Mouse (Mus musculus): Measurements from ENCODE around the gene Unc119b.
"Not testable (repeated sequence)": the region's sequence is repeated elsewhere in the genome, so short reads cannot be mapped to it uniquely, and the experiment has no call there.

Unc119b gene

DNA sequence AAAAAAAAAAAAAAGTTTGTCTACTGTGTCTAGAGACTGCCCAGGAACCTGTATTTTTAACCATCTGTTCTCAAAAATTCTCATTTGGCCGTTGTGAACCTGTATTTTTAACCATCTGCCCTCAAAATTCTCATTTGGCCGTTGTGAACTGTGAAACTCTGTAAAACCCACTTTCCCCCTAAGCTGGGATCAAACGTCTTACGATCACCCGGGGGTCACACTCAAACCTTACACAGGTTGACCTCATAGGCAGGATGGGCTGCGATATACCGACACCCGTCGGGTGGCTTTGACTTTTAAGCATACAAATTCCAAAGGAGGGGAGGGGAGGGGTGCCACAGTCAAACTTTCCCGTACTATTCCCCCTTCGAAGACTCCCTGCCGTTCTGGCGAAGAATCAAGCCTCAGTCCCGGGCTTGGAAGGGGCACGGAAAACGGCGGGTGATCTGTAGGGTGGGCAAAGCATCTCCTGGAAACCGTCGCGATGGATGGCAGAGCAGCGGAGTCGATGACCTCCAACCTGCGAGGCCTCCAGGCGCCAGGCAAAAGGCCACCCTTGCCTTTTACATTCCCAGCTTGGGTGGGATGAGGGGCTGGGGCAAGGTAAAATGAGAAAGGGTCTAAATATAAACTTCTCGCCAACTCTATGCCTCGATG lies 22.3 kb upstream of the Unc119b start:
- peak; percentile 31 to 44 for DNase-seq

DNA sequence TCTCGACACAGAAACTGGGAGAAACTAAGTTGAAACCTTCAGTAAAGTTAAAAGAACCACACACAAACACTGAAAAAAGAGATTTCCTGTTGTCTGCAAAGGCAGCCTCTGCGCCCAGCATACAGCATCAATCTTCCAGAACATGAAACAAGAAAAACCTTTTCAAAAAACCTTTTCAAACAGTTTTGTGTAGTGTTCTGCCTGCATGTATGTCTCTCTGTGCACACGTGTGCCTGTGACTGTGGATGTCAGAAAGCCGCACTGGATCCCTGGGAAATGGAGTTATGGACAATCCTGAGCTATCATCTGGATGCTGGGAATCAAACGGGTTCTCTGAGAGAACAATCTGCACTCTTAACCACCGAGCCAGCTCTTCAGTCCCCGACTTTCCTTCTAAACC lies 21.6 kb upstream of the Unc119b start:
- DNase-seq = no peak

DNA sequence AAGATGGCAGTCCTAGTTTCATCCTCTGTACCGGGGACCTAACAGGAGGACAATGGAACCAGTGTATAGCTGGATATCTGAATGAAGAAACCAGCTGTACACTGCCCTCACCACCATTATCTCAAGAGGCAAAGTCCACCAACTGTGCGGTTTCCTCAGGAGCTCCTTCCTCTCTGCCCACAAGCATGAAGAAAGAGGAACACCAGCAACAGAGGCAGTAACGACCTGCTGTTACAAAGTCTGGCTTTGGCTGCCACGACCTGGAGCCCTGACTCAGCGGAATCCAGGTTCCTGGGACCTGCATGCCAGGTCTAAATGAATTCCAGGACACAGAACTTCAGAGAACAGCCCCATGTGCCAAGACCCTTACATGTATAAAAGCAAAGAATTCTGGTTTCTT lies 21.1 kb upstream of the Unc119b start:
- DNase-seq = peak in 1 of 2 experiments; percentile 30

DNA sequence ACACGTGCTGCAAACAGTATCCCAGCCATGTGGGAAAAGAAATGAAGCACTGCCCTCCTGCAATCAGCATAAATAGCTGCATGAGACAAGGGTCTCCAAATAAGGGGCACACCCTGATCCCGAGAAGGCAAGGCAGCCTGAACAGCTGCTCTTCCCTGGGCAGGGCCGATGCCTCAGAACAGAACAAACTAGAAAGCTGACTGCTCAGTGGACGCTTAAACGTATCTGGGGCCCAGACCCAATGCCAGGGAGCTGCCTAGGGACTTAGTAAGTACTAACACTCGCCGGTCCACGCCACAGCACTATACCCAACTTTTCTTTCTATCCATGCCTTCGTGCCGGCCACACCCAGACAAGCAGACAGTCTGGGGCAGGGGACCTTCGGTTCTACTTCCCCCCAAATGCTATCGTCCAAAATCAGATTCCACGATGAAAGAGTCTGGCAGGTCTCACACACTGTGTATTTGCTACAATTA lies 20.4 kb upstream of the Unc119b start:
- no peak for DNase-seq

DNA sequence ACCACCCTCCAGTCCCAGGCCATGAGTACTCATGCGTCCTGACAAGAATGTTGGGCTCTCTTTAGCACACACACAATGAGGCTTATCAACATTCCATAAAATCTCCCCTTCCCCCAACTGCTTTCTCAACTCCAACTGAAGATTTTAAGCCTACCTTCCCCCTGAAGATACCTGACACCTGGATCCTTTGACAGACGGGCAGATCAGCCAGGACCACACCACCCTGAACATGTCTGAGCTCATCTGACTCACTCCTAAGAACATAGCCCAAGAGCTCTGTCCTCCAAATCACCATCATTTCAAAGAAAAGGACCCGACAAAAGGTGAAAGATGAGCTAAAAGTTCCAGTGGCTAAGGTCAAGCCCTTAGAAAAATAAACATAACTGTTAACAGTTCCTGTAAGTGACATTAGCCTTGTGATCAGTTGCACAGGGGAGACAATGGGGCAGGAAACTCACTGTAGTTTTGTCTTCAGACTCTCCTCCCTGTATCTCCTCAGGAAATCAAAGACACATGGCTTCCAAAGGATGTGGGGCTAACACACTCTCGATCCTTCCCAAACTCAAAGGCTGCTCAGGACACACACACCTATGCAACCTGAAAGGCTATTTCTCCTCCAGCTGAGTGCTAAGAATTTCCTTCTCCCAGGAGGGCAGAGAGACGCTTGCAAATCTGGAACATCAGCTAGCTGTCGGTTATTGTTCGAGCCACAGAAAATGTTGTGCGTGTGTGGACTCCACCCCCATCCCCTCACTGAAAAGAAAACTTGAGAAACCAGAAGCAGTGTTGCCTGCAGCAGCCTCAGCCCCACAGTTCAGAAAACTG lies 17.6 kb upstream of the Unc119b start:
- no peak for DNase-seq

DNA sequence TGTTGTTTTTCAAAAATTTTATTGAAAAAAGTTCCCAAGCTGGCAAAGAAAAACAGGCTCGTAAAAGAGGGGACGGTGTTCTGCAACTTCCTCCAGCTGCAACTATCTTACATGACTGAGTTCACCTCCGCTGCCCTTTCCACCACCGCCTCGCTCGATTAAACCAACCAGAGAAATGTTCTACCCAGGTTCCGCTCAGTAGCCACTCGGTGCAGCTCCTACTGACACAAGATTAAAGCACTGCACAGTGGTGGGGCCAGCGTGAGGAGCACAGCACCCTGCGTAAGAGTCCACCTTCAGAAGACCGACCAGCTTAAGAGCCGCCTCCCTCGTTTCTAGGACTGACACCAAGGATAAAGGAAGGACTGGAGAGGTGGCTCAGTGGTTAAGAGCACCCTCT lies 16.7 kb upstream of the Unc119b start:
- no peak for DNase-seq

DNA sequence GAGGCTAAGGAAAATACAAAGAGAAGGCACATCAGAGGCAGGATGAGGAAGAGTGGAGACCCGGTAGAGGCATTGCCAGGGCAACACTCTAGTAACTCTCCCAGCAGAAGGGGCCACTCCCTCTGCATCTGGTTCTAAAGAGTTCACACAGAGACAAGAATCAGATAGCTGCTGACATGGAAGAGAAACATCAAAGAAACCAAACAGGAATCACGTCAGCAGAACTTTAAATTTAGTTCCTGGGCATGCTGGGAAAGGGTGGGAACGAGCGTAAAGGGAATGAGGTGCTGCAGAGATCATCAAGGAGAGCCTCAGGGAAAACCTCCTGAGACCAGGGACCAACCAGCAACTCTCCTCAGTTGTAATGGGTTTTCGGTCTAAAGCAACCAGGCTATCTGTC lies 16.2 kb upstream of the Unc119b start:
- DNase-seq = no peak

DNA sequence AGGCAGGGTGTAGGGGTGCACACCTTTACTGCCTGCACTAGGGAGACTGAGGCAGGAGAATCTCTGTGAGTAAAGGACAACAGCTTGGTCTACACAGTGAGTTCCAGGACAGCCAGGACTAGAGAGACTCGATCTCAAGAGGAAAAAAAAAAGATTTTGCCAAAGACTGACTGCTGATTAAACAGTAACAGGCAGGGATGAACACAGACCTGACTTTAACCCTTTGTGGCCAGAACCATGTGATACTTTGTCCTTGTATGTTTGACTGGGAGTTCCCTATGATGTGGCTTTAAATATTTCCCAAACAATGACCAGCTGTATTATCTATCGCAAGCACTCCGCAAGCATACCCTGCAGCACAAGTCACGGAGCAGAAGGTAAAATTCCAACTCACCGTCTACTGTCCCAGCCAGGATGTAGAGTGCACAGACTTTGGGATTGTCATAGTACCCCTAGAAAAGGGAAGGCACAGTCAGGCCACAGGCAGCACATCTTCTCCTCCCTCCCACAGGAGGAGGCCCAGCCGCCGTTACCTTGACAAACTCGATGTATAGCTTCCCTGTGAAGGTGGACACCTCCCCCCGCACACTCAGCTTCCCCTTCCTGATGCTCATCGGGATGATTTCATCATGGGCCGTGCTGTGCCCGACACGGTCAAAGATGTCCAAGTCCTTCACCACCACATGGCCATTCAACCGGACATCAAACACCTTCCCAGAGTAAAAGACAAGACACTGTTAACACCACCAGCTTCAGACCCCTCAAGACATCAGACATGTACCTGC lies 15.1 kb upstream of the Unc119b start:
- no peak for DNase-seq

DNA sequence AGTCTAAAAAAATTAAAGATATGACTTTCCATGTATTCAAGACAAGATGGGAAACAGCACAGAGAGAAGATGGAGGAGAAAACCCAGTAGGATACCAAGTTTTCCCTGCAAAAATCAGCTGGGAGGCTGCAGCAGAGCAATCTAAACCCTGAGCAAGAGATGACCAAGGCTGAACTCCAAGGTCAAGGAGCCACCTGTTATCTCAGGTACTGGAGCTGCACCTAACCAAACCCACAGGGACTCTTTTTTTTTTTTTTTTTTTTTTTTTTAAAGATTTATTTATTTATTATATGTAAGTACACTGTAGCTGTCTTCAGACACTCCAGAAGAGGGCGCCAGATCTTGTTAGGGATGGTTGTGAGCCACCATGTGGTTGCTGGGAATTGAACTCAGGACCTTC lies 14.1 kb upstream of the Unc119b start:
- DNase-seq = not testable (repeated sequence)

DNA sequence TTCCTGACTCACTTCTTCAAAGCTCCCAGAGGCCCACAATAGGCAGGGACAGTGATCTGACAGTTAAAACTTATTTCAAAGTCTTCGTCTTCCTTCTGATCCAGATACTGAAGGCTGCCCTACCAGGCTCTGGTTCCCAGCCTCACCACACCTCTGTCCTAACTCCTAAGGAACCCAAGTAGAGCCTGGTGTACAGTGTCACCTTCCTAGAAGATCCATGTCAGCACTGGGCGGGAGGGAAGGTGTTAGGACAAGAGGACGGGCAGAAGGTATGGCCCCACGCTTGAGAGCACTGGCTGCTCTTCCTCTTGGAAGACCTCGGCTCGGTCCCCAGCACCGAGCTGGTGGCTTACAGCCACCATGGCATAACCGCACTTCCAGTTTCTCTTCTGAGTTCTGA lies 13.6 kb upstream of the Unc119b start:
- DNase-seq = no peak

GRCm38 (mm10) chr5:115147388-115147787 lies 12.6 kb upstream of the Unc119b start:
- DNase-seq = no peak

GRCm38 (mm10) chr5:115146747-115147130 lies 12.0 kb upstream of the Unc119b start:
- no peak for DNase-seq

DNA sequence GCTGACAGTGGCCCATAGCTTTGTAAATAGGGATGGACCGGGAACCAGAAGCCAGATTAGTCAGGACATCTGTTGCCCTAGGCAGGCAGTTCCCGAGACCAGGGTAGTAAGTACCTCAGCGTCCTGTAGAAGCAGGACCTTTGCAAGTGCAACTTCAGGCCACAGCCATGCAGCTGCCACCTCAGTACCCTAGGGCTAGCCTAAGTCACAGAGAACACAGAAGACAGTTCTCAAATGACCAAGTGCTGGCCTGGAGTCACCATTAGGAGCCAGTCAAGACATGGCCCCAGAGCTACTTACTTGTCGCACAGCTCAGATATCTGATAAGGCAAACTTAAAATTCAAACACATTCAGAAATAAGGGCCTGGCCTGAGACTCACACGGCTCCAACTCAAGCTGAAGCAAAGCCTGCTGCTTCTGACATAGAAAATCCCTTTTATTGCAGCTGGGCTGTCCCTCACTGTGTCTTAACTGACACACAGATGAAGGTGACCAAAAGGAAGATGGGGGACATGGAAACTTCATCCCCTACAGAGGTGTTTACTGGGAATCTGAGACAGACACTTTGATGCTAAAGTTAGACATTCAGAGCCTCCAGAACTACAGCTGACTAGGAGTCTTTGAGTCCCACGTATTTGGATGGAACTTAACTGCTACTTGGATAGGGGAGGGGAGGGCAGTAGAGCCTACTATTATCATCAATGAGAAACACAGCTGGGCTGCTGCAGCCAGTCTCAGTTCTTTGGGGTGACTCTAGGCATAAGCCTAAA lies 11.4 kb upstream of the Unc119b start:
- no peak for DNase-seq

DNA sequence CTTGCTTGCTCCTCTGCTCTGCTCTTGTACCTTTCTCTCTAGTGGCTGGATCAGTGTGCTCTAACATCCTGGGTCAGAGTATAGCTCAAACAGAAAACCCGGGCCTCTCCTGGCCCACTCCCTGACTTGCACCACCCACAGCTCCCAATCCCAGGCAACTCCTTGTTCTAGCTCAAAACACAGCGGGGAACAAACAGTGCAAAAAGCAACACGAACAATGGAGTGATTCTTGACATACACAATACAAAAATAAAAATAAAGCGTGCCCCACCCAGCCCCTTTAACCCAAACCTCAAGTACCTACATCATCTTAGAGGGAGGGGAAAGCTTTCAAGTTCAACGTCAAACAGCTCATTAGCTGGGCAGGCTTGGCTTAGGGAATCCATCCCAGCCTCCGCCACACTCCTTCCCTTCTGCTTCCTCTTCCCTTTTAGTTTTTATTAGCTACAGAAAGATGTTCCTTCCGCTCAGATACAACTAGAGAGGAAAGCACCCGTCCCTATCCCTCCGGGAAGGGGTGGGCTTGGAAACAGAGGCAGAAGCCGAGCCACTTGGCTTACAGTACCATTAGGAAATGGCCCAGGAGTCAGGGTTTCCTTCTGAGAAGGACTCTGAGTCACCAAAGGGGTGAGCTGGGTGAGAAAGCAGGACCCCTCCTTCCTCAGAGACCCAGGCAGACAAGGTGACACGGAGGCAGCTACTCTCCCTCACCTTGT lies 10.6 kb upstream of the Unc119b start:
- no peak for DNase-seq

GRCm38 (mm10) chr5:115144471-115144870 lies 9.7 kb upstream of the Unc119b start:
- DNase-seq = no peak

- DNase-seq = peak; percentile 51 to 56
Observed at GRCm38 (mm10) chr5:115143552-115143951, 8.8 kb upstream of the Unc119b start.

- DNase-seq = no peak
Observed at GRCm38 (mm10) chr5:115142166-115142697, 7.5 kb upstream of the Unc119b start.

DNA sequence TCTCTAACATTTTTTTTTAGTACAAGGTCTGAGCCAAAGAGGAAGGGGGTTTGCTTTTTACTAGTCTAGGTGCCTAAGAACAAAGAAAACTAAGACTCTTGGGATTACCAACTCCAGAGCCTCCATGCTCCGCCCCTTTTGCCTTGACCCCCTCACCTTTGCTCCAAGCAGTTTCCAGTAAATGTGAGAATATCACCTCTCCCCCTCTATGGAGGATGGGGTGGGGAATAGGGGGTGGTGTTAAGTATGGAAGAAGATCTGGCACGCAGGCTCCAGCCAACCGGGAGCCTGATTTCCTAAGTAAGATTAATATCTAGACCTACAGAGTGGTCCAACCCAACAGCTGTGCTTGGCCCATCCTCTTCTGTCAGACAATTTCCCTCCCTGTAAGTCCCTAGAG lies 6.0 kb upstream of the Unc119b start:
- DNase-seq = no peak

DNA sequence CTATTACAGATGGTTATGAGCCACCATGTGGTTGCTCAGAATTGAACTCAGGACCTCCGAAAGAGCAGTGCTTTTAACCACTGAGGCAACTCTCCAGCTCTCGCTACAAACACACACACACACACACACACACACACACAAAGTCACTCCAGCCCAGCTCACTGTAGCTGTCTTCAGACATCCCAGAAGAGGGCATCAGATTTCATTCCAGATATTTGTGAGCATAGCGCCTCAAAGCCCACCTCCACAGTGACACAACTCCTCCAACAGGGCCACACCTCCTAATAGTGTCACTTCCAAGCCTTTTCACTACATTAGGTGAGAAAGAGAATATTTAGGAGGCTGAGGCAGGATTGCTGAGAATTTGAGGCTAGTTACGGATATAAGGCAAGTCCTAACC lies 4.3 kb upstream of the Unc119b start:
- no peak for DNase-seq

DNA sequence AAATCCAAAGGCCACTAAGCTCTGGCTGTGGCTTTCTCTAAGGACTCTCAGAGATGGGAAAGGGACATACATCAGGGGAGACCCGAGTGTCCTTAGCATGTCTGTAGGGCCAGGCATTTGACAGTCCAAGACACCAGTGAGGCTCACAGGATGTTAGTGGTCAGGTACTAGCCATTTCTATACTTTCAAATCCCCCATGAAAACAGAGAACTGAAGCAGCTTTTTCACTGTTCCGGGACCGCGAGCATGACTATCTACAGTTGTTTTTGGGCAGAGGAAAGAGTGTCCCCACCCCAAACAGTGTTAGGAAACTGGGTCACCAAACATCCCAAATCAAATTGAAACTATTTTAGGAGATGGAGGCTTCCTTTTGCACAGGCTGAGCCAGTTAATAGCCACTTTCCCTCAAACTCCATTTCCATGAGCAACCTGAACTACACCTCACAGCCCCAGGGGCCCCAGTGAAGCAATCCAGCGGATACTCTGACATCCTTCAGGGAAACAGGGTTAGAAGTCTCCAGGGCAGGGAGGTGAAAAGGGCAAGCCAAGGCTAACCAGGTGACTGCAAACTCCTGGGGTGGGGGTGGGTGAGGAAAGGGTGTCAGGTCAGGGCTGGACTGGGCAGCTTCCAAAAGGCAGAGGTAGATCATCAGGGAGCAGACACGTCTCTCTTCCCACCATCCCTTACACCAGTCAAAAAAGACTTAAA lies 1.3 kb downstream of the Unc119b start:
- no peak for DNase-seq

DNA sequence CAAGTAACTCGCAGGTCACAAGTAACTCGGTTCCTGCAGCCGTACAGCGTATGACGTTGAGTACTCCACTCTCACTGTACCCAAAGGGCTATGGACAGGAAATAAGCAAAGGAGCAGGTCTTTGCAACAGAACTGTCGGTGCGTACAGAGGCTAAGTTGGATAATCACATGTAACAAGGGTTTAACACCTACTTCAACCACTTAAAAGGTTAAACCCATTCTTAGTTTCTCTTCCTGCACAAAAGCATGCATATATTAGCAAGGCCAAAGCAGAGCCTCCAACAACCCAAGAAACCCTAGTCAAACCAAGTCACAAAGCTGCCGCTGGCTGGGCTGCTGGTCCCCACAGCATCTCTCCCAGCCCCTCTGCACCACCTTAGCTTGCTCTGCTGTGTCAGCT lies 2.3 kb downstream of the Unc119b start:
- DNase-seq = no peak
